Mouse (Mus musculus) heart, embryonic 14.5 days (tissue): Measurements from ENCODE around the gene Prpf8. TPM values are rescaled to one million over a fixed set of nuclear protein-coding genes. Genes with fewer than 3 reads are reported as not detected.
A peak's percentile ranks its signal among the peaks of the same experiment; 100 is the strongest.

Experiments
- ATAC-seq: fragments of 200-750 bp; cut with Nextera tagmentation; 2 replicates; pipeline ENCODE4 v1.8.0; 2017; ENCODE audit warnings: low read depth, moderate TSS enrichment; ENCODE audit not compliant: insufficient number of reproducible peaks, insufficient read depth, low FRiP score
- H3K27ac ChIP-seq, 2 experiments: fragments of 200-500 bp in 1 of 2; fragments of 300-500 bp in 1 of 2; sonication (generic) in 1 of 2; replicated peaks in 1 of 2; 2 replicates each; pipeline ENCODE4 v1.5.1; 2012 to 2014; ENCODE audit warnings: low read depth in 2 of 2, low read length in 2 of 2, control low read depth in 1 of 2, mild to moderate bottlenecking in 1 of 2, mixed read lengths in 1 of 2; ENCODE audit not compliant: control insufficient read depth in 1 of 2, insufficient read depth in 1 of 2
- H3K27me3 ChIP-seq: fragments of 300-500 bp; sonication (generic); 2 replicates; pipeline ENCODE4 v1.6.1; 2014; ENCODE audit warnings: mild to moderate bottlenecking, low read length, control low read depth; ENCODE audit not compliant: control insufficient read depth, insufficient read depth
- H3K36me3 ChIP-seq: fragments of 300-500 bp; sonication (generic); 2 replicates; pipeline ENCODE4 v1.6.1; 2014; ENCODE audit warnings: mild to moderate bottlenecking, control low read depth, low read length, mixed read lengths; ENCODE audit not compliant: control insufficient read depth, insufficient read depth
- H3K4me1 ChIP-seq, 2 experiments: fragments of 200-500 bp in 1 of 2; fragments of 300-500 bp in 1 of 2; sonication (generic) in 1 of 2; 2 replicates each; pipeline ENCODE4 v1.6.1; 2012 to 2014; ENCODE audit warnings: low read length in 2 of 2, control low read depth in 1 of 2, mixed read lengths in 1 of 2; ENCODE audit not compliant: control insufficient read depth in 2 of 2, insufficient read depth in 2 of 2
- H3K4me2 ChIP-seq: fragments of 300-500 bp; sonication (generic); 2 replicates; pipeline ENCODE4 v1.6.1; 2014; ENCODE audit warnings: mild to moderate bottlenecking, low read length
- H3K4me3 ChIP-seq, 2 experiments: fragments of 200-500 bp in 1 of 2; fragments of 300-500 bp in 1 of 2; sonication (generic) in 1 of 2; 2 replicates each; pipeline ENCODE4 v1.5.1; 2012 to 2014; ENCODE audit warnings: low read length in 2 of 2, mild to moderate bottlenecking in 2 of 2, control low read depth in 1 of 2, low read depth in 1 of 2, moderate library complexity in 1 of 2; ENCODE audit not compliant: control insufficient read depth in 1 of 2, insufficient read depth in 1 of 2
- H3K9ac ChIP-seq: fragments of 300-500 bp; sonication (generic); 2 replicates; pipeline ENCODE4 v1.6.1; 2014; ENCODE audit warnings: mild to moderate bottlenecking, low read length
- H3K9me3 ChIP-seq: fragments of 300-500 bp; sonication (generic); 2 replicates; pipeline ENCODE4 v1.6.1; 2016; ENCODE audit warnings: low read length, control low read depth; ENCODE audit not compliant: control insufficient read depth
- WGBS: fragments of 180-500 bp; shearing (Covaris S2); extraction: QIAGEN DNeasy Blood & Tissue Kit; methylation state at CpG from one replicate; pipeline ENCODE4 v1.1.7; 2014; 5-methylcytosine and 5-hydroxymethylcytosine counted together
- polyA plus RNA-seq: library from polyadenylated mRNA; unstranded; fragments of >200 nt; fragmentation: Nextera tagmentation; extraction: Ambion mirVana; gene quantifications from 2 replicates; pipeline ENCODE4 v1.2.1, GENCODE M21; 2014

The Prpf8 gene
- polyA plus RNA-seq, 1 experiment from 2014 or later: 46.8 TPM

DNA sequence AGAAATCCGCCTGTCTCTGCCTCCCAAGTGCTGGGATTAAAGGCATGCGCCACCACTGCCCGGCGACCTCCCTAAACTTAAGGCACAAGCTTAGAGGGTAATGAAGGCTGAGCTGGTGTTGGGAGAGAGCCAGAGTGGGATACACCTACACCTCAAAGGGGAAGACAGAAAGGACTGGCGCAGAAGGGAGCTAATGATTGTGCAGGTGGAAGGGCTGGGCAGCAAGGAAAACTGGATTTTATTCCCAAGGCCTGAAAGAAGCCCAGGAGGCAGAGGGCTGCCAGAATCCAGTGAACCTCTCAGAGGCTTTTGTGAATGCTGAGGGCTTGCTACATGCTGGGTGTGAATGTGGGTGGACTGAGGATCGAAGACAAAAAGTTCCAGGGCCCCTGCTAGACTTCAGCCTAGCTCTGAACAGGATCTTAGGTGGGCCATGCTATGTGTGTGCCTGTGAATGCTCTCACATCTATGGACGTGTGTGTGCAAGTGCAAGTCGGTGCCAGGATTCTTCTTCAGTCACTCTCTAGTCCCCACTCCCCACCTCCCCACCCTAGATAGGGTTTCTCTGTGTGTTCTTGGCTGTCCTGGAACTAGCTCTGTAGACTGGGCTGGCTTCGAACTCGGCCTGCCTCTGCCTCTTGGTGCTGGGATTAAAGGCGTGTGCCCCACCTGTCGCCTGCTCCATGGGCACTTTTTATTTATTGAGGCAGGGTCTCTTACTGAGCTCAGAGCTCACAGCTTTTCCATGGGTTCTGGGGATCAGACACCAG, 49.8 kb downstream of the Prpf8 start:
- H3K4me1 ChIP-seq: peaks cover 35 to 40% of the 10 kb centered on the region in 2 experiments
- no peak overlapping the region for H3K9ac ChIP-seq
- no peak overlapping the region for H3K27ac ChIP-seq
- H3K4me3 ChIP-seq: no peak overlapping the region
- H3K27me3 ChIP-seq: no peaks in the 10 kb centered on the region
- WGBS: 89% methylated on average over 12 of the region's 12 CpGs
- H3K36me3 ChIP-seq: no peaks in the 10 kb centered on the region
- H3K4me2 ChIP-seq: no peak overlapping the region
- H3K9me3 ChIP-seq: no peaks in the 10 kb centered on the region
- ATAC-seq: no peak

- no peaks in the 10 kb centered on the region for H3K27me3 ChIP-seq
- no peak overlapping the region for H3K9ac ChIP-seq
- peaks cover 35 to 40% of the 10 kb centered on the region in 2 experiments for H3K4me1 ChIP-seq
- WGBS: 72% methylated on average over 8 of the region's 8 CpGs
- no peak overlapping the region for H3K4me3 ChIP-seq
- no peak overlapping the region for H3K27ac ChIP-seq
- no peaks in the 10 kb centered on the region for H3K9me3 ChIP-seq
- ATAC-seq: no peak
- no peaks in the 10 kb centered on the region for H3K36me3 ChIP-seq
- no peak overlapping the region for H3K4me2 ChIP-seq
Observed at GRCm38 (mm10) chr11:75537025-75537414, 50.4 kb downstream of the Prpf8 start.

- H3K9ac ChIP-seq: no peak overlapping the region
- no peak overlapping the region for H3K4me2 ChIP-seq
- no peaks in the 10 kb centered on the region for H3K9me3 ChIP-seq
- H3K36me3 ChIP-seq: no peaks in the 10 kb centered on the region
- H3K4me3 ChIP-seq: no peak overlapping the region
- H3K4me1 ChIP-seq: peaks cover 29 to 34% of the 10 kb centered on the region in 2 experiments
- no peak for ATAC-seq
- no peaks in the 10 kb centered on the region for H3K27me3 ChIP-seq
- H3K27ac ChIP-seq: no peak overlapping the region; a peak in 1 of 4 replicates
- 55% methylated on average over 11 of the region's 11 CpGs for WGBS
Observed at GRCm38 (mm10) chr11:75537491-75538183, 51.0 kb downstream of the Prpf8 start.

DNA sequence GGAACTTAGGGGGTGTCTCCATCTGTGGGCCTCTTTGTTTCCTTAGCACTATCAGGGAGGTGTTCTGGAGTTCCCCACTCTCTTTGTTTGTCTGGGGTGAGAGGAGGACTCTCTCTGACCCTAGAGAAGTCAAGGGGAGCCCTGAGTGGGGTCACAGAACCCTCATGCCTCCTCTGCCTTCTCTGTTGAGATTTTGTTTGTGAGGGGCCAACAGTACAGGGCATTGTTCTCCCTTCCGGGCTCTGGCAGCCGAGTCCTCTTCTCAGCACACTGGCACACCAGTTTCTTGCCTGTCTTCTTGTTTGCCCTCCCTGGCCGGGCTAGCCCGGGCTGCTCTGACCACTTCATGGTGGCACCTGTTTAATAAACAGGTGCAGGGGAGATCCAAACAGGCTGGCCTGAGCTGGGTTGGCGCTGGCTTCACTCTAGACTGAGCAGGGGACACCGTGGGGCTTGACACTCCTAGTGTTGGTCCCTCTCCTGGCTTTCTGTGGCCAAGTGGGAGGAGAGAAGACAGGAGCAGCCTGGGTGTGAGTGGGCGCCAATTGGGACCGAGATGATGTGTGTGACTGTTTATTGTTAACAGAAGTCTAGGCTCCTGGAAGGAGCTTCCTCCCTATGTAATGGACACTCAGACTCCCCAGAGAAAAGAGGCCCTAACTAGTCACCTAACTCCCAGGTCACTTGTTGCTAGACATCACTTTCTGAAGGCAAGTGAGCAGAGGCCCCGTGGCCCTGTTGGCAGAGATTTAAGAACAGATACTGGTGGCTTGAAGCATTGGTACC, 51.8 kb downstream of the Prpf8 start:
- Histone ChIP-seq H3K4me3 (no peak overlapping the region), H3K9me3 (no peaks in the 10 kb centered on the region), H3K27ac (peak overlapping the region in 1 of 2 experiments; percentile 47; a peak in 2 of 4 replicates), H3K4me1 (peaks cover 27 to 33% of the 10 kb centered on the region in 2 experiments), H3K36me3 (no peaks in the 10 kb centered on the region), H3K9ac (no peak overlapping the region), H3K4me2 (no peak overlapping the region), H3K27me3 (no peaks in the 10 kb centered on the region)
- ATAC-seq: no peak
- 63% methylated on average over 9 of the region's 9 CpGs for WGBS

DNA sequence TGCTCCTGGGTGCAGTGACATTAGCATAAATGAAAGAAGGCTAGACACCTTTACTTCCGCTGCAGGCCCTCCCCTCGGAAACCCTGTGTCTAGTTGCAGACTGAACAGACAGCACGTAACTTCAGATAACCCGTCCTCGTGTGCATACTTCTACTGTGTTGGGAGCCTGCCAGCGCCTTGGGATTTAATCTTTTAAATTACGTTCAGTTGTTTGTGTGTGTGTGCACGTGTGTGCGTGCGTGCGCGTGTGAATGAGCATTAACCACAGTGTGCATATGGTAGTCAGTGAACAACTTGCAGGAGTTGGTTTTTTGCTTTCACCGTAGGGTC, 52.3 kb downstream of the Prpf8 start:
- WGBS: 72% methylated on average over 13 of the region's 13 CpGs
- no peak overlapping the region for H3K27ac ChIP-seq

GRCm38 (mm10) chr11:75540209-75540608, 53.6 kb downstream of the Prpf8 start:
- 88% methylated on average over 8 of the region's 8 CpGs for WGBS
- no peak overlapping the region for H3K4me2 ChIP-seq
- no peak overlapping the region for H3K4me3 ChIP-seq
- H3K36me3 ChIP-seq: no peaks in the 10 kb centered on the region
- ATAC-seq: no peak
- H3K4me1 ChIP-seq: peaks cover 23 to 28% of the 10 kb centered on the region in 2 experiments
- no peaks in the 10 kb centered on the region for H3K9me3 ChIP-seq
- no peak overlapping the region for H3K9ac ChIP-seq
- H3K27ac ChIP-seq: no peak overlapping the region
- H3K27me3 ChIP-seq: no peaks in the 10 kb centered on the region

More for the DNA sequence above, 52.3 kb downstream of the Prpf8 start:
- no peaks in the 10 kb centered on the region for H3K36me3 ChIP-seq
- no peak overlapping the region for H3K4me3 ChIP-seq
- H3K9ac ChIP-seq: no peak overlapping the region
- no peaks in the 10 kb centered on the region for H3K27me3 ChIP-seq
- peaks cover 27 to 33% of the 10 kb centered on the region in 2 experiments for H3K4me1 ChIP-seq
- no peaks in the 10 kb centered on the region for H3K9me3 ChIP-seq
- no peak overlapping the region for H3K4me2 ChIP-seq
- ATAC-seq: no peak

DNA sequence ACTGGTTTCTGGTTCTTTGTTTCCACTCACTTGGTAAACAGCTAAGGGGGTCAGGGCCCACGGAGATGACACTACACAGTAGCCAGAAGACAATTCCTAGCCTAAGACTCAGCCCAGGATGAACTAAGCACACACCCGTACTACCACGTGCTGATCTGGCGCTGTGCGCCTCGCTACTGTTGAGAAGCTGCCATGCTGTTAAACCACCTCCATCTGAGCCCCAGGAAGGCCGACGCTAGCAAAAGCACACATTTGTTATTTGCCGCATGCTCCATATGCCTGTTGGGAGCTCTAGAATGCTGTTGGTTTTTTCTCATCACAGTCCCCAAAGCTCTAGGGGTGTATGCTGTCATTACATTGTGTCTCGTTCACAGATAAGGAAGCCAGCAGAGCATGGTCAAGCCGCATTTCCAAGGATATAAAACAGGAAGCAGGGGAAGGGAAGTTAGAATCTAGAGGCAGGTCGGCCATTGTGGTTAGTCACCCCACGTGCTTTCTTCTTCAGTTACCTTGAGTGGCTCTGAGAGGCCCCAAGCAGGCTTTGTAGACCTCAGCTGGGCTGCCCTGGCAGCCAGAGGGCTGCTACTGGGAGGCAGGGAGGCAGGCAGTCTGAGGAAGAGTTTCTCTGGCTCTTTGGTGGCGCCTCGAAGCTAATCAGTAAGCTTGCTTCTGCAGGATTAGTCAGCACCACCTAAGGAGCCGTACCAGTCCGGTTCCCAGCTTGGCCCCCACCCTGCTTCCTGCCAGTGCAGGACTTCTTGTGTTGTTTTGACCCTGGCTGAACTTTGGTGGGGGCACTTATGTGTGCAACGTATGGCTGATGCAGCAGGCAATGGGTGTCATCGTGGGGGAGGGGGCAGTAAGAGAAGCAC, 54.3 kb downstream of the Prpf8 start:
- 59% methylated on average over 19 of the region's 19 CpGs for WGBS

More for the DNA sequence above, 54.3 kb downstream of the Prpf8 start:
- Histone ChIP-seq H3K4me2 (no peak overlapping the region), H3K9ac (no peak overlapping the region), H3K4me1 (peaks cover 21 to 24% of the 10 kb centered on the region in 2 experiments), H3K9me3 (no peaks in the 10 kb centered on the region), H3K27me3 (no peaks in the 10 kb centered on the region), H3K27ac (peak overlapping the region in 1 of 2 experiments; percentile 48; a peak in 2 of 4 replicates), H3K36me3 (no peaks in the 10 kb centered on the region), H3K4me3 (no peak overlapping the region)
- no peak for ATAC-seq
